15 mouse cellular contexts compared by ENCODE assay signal in the genomic region with DNA sequence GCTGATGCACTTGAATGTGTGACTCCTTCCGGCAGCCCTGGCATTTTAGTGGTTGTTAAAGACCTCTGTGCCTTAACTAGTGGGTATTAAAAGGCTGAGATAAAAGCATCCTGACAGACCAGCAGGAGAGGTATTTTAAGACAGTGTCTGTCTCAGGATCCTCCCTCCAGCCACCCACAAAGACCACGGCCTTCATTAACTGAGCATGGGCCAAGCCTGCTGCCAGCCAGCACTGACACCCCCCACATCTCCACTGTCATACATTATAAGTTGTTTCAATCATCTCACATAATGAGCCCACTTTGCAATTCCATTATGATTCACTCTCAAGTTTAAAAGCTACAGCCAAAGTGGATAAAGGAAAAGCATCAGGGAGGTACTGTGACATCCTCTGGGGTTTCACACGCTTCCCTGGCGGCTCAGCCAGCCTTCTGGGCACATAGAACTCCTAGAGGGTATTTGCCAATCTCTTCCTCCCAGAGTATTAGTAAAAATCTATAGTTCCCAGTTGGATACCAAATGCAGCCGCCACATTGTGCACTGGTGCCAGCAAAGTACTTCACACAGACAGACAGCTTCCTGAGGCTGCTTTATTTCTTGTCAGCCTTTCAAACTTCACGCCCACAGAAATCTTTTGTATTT.
DNase-seq lines count a peak whose midpoint lies in the region; ATAC-seq and TF ChIP-seq lines count a peak whose summit lies in the region.
"Had no signal": no experiment of that assay in that cellular context is flagged by ENCODE, and none has a peak within 500 bp of the region (broad histone marks: within the 10 kb centered on the region; RNA-seq: fewer than 3 reads in every experiment).

No protein-coding gene starts in this region.

- no peaks in the 10 kb centered on the region for H3K36me3 ChIP-seq in hindbrain, embryonic 13.5 days
- no peaks in the 10 kb centered on the region for H3K36me3 ChIP-seq in hindbrain, embryonic 10.5 days
- no peaks in the 10 kb centered on the region for H3K36me3 ChIP-seq in hindbrain, postnatal 0 days (ENCODE audit: insufficient read depth, low read length)
- H3K36me3 ChIP-seq: embryonic facial prominence, embryonic 15.5 days; stomach, embryonic 15.5 days had no signal

- H3K4me3 ChIP-seq in cerebellum, adult 2 months (replicated peaks; ENCODE audit: insufficient read depth, low read depth, low read length): no peak overlapping the region
- H3K4me3 ChIP-seq in hindbrain, embryonic 13.5 days: no peak overlapping the region
- no peak overlapping the region for H3K4me3 ChIP-seq in hindbrain, embryonic 10.5 days
- H3K4me3 ChIP-seq in hindbrain, postnatal 0 days (ENCODE audit: low read length): no peak overlapping the region
- H3K4me3 ChIP-seq: embryonic facial prominence, embryonic 15.5 days; stomach, embryonic 15.5 days had no signal

- H3K27me3 ChIP-seq in cerebellum, adult 2 months (ENCODE audit: control insufficient read depth, insufficient read depth, low read length): no peaks in the 10 kb centered on the region
- H3K27me3 ChIP-seq in hindbrain, embryonic 13.5 days: 0 out of 2 replicates have a peak, but pooled peaks cover 2% of the 10 kb centered on the region
- H3K27me3 ChIP-seq in hindbrain, embryonic 10.5 days (ENCODE audit: insufficient read depth, poor library complexity, severe bottlenecking): no peaks in the 10 kb centered on the region; the same call in 1 of the 2 replicates
- H3K27me3 ChIP-seq in hindbrain, postnatal 0 days (ENCODE audit: insufficient read depth, low read length): no peaks in the 10 kb centered on the region
- H3K27me3 ChIP-seq: embryonic facial prominence, embryonic 15.5 days; stomach, embryonic 15.5 days had no signal

- TF ChIP-seq CTCF in cerebellum, adult 2 months (IDR thresholded peaks at IDR 0.05; ENCODE audit: borderline replicate concordance, insufficient read depth, low read depth, low read length): no peak
- no peak for TF ChIP-seq CTCF in hindbrain, postnatal 0 days (IDR thresholded peaks at IDR 0.05; ENCODE audit: low read depth)

- ATAC-seq in hindbrain, embryonic 13.5 days (ENCODE audit: low FRiP score): peak; percentile 62; the same call in 1 of the 2 replicates
- peak; percentile 83 for ATAC-seq in hindbrain, postnatal 0 days

- 37% methylated on average over 6 of the region's 6 CpGs for WGBS in cerebellum, adult 2 months
- 42% methylated on average over 6 of the region's 6 CpGs for WGBS in hindbrain, embryonic 13.5 days
- 57% methylated on average over 6 of the region's 6 CpGs for WGBS in hindbrain, embryonic 10.5 days
- WGBS in hindbrain, postnatal 0 days: 29% methylated on average over 6 of the region's 6 CpGs

- peaks cover 5% of the 10 kb centered on the region; the same call in 1 of the 2 replicates for H3K4me1 ChIP-seq in cerebellum, adult 2 months (ENCODE audit: control insufficient read depth, insufficient read depth, low read length)
- H3K4me1 ChIP-seq in hindbrain, embryonic 13.5 days (replicated peaks): peaks cover 24% of the 10 kb centered on the region
- H3K4me1 ChIP-seq in hindbrain, embryonic 10.5 days (replicated peaks): peaks cover 20% of the 10 kb centered on the region
- H3K4me1 ChIP-seq in hindbrain, postnatal 0 days (ENCODE audit: insufficient read depth, low read length): no peaks in the 10 kb centered on the region
- H3K4me1 ChIP-seq: embryonic facial prominence, embryonic 15.5 days; stomach, embryonic 15.5 days had no signal

- no peak overlapping the region for H3K9ac ChIP-seq in hindbrain, embryonic 13.5 days
- H3K9ac ChIP-seq in hindbrain, postnatal 0 days (replicated peaks; ENCODE audit: low read length): no peak overlapping the region
- H3K9ac ChIP-seq: embryonic facial prominence, embryonic 15.5 days; stomach, embryonic 15.5 days had no signal

- no peaks in the 10 kb centered on the region for H3K9me3 ChIP-seq in hindbrain, embryonic 13.5 days
- no peaks in the 10 kb centered on the region for H3K9me3 ChIP-seq in hindbrain, embryonic 10.5 days
- no peaks in the 10 kb centered on the region for H3K9me3 ChIP-seq in hindbrain, postnatal 0 days (ENCODE audit: low read length)
- H3K9me3 ChIP-seq: embryonic facial prominence, embryonic 15.5 days; stomach, embryonic 15.5 days had no signal

- DNase-seq in cerebellum, adult 2 months: peak; percentile 21 to 32
- DNase-seq in cerebellum, postnatal 14 days: no peak
- no peak for DNase-seq in hindbrain, embryonic 10.5 days (ENCODE audit: low spot score)
- DNase-seq in brain, adult 2 months (ENCODE audit: low read depth, low spot score): peak; percentile 33
- DNase-seq in hindbrain, postnatal 0 days (ENCODE audit: low spot score): peak; percentile 57
- no peak for DNase-seq in c-Kit-positive CD71-positive TER-119-positive erythroid progenitor cells, embryonic 14.5 days (ENCODE audit: low spot score)
- no peak for DNase-seq in kidney, postnatal 10 days
- DNase-seq: adrenal gland, adult 8-10 months; gastrocnemius, postnatal 36 days; lung, adult 2 months; thymus, postnatal 36 days had no signal

- H3K27ac ChIP-seq in cerebellum, adult 2 months (ENCODE audit: insufficient read depth, low read length): no peak overlapping the region
- H3K27ac ChIP-seq in hindbrain, embryonic 13.5 days: 0 out of 2 replicates have a peak overlapping the region, but pooled peaks have one; percentile 40
- no peak overlapping the region for H3K27ac ChIP-seq in hindbrain, embryonic 10.5 days
- no peak overlapping the region for H3K27ac ChIP-seq in hindbrain, postnatal 0 days
- H3K27ac ChIP-seq: embryonic facial prominence, embryonic 15.5 days; stomach, embryonic 15.5 days had no signal

- H3K4me2 ChIP-seq in hindbrain, embryonic 13.5 days: no peak overlapping the region
- no peak overlapping the region for H3K4me2 ChIP-seq in hindbrain, postnatal 0 days (ENCODE audit: low read depth, low read length)
- H3K4me2 ChIP-seq: embryonic facial prominence, embryonic 15.5 days; heart, embryonic 11.5 days; stomach, embryonic 15.5 days had no signal

- no peak for TF ChIP-seq POLR2A in cerebellum, adult 2 months (IDR thresholded peaks at IDR 0.05; ENCODE audit: borderline replicate concordance, insufficient read depth, low read length)

Comparison
In these comparisons a context has a peak if more than half of its experiments do, and no peak if none do; other contexts are left out.
1. DNase-seq: peak in cerebellum, adult 2 months (2 of 2), brain, adult 2 months (single experiment) and hindbrain, postnatal 0 days (single experiment); none in cerebellum, postnatal 14 days (0 of 2), hindbrain, embryonic 10.5 days (single experiment), c-Kit-positive CD71-positive TER-119-positive erythroid progenitor cells, embryonic 14.5 days (single experiment) and kidney, postnatal 10 days (single experiment).